Mouse (Mus musculus) heart, postnatal 0 days (tissue): ENCODE results near the gene Arl15.

Experiments used
- CTCF ChIP-seq: IDR thresholded peaks from 2 replicates; pipeline ENCODE4 v1.5.1; 2016; ENCODE audit warnings: antibody characterized with exemption, control low read depth, low read depth
- EP300 ChIP-seq: IDR thresholded peaks from 2 replicates; pipeline ENCODE4 v1.6.1; 2016; ENCODE audit warnings: antibody characterized with exemption, low read depth

DNA sequence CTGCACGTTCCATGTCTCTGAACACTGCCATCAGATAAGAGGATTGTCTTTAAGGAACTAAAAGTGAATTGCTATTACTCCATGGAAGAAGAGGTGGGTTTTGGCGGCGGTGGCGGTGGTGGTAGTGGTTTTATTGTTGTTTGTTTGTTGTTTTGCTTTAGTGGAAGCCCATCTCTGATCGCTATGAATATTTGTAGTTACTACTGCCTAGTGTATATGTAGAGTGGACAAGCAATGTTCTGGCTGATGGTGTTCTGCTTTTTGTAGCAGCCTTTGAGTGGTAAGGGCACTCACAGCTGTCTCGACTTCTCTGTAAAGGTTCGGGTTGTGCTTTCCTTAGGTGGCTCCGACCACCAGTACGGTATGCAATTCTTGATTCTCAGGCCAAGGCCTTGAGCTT, 327.3 kb downstream of the Arl15 start:
- TF ChIP-seq CTCF (no peak), EP300 (no peak)
